ENCODE assay signal across 8 mouse cellular contexts in genomic region chr10:127945432-127946064, GRCm38 (mm10). TPM values are rescaled to one million over a fixed set of nuclear protein-coding genes. Genes with fewer than 3 reads are reported as not detected.
DNase-seq lines count a peak whose midpoint lies in the region; ATAC-seq and TF ChIP-seq lines count a peak whose summit lies in the region.

No protein-coding gene starts in this region.

- H3K9me3 ChIP-seq in forebrain, embryonic 11.5 days (ENCODE audit: control insufficient read depth, low read length), result no peaks in the 10 kb centered on the region
- H3K9me3 ChIP-seq in midbrain, embryonic 13.5 days, result no peaks in the 10 kb centered on the region

- H3K4me2 ChIP-seq in forebrain, embryonic 11.5 days (ENCODE audit: low read depth, low read length, severe bottlenecking), result no peak overlapping the region
- no peak overlapping the region for H3K4me2 ChIP-seq in midbrain, embryonic 13.5 days (replicated peaks)

- H3K4me1 ChIP-seq in forebrain, embryonic 11.5 days (replicated peaks; ENCODE audit: control insufficient read depth, insufficient read depth, low read length), result no peaks in the 10 kb centered on the region
- no peaks in the 10 kb centered on the region for H3K4me1 ChIP-seq in midbrain, embryonic 13.5 days (replicated peaks)

- ATAC-seq in forebrain, embryonic 11.5 days (replicated peaks; ENCODE audit: low FRiP score), result peak; percentile 79
- ATAC-seq in midbrain, embryonic 13.5 days, result peak; percentile 55

- intact Hi-C loops in left cerebral cortex, postnatal 4 days (cut with DNase I), result no loop called here

- no peak overlapping the region for H3K9ac ChIP-seq in forebrain, embryonic 11.5 days (ENCODE audit: low read length)
- H3K9ac ChIP-seq in midbrain, embryonic 13.5 days (replicated peaks), result no peak overlapping the region

- H3K27ac ChIP-seq in forebrain, embryonic 11.5 days (ENCODE audit: low read depth, low read length), result no peak overlapping the region
- no peak overlapping the region for H3K27ac ChIP-seq in midbrain, embryonic 13.5 days

- no peaks in the 10 kb centered on the region for H3K27me3 ChIP-seq in forebrain, embryonic 11.5 days (ENCODE audit: control insufficient read depth, insufficient read depth, low read length)
- no peaks in the 10 kb centered on the region for H3K27me3 ChIP-seq in midbrain, embryonic 13.5 days

- TF ChIP-seq CTCF in brain, embryonic 14.5 days (IDR thresholded peaks at IDR 0.05; ENCODE audit: borderline replicate concordance, extremely low read depth, insufficient read depth, insufficient read length), result peak; percentile 70; the same call in 1 of the 2 replicates

- H3K36me3 ChIP-seq in forebrain, embryonic 11.5 days (ENCODE audit: control insufficient read depth, insufficient read depth, low read length), result no peaks in the 10 kb centered on the region
- no peaks in the 10 kb centered on the region for H3K36me3 ChIP-seq in midbrain, embryonic 13.5 days

- peak; percentile 23 for DNase-seq in right cerebral cortex, adult 18-20 months
- no peak for DNase-seq in right cerebral cortex, postnatal 36 days (ENCODE audit: low spot score in 2 of 2)
- peak; percentile 74 for DNase-seq in brain, embryonic 14.5 days (ENCODE audit: low read depth)
- DNase-seq in forebrain, embryonic 11.5 days (ENCODE audit: low spot score), result peak; percentile 72
- DNase-seq in hindlimb bud, embryonic 11.5 days (ENCODE audit: extremely low spot score, low read depth, low spot score), result peak; percentile 74
- DNase-seq in left cerebral cortex, postnatal 4 days, result peak; percentile 36
- DNase-seq in thymus, postnatal 10 days (ENCODE audit: low spot score in 2 of 2), result peak; percentile 14 to 52

- no peak overlapping the region for H3K4me3 ChIP-seq in forebrain, embryonic 11.5 days (ENCODE audit: low read depth, low read length)
- no peak overlapping the region for H3K4me3 ChIP-seq in midbrain, embryonic 13.5 days (replicated peaks)

- TF ChIP-seq POLR2A in brain, embryonic 14.5 days (IDR thresholded peaks at IDR 0.05; ENCODE audit: borderline replicate concordance, extremely low read depth, insufficient read depth, insufficient read length, poor library complexity, severe bottlenecking), result no peak

- WGBS in forebrain, embryonic 11.5 days, result 37% methylated on average over 5 of the region's 5 CpGs
- WGBS in midbrain, embryonic 13.5 days, result 38% methylated on average over 5 of the region's 5 CpGs

RNA-seq across cellular contexts. Expression of gene Sdr9c7, which starts 47.2 kb away (rescaled TPM):
- 0.06 TPM in 1 of 2 replicates, not detected in the other for polyA plus RNA-seq in brain, embryonic 14.5 days (2012; rRNA removed)
- polyA plus RNA-seq in forebrain, embryonic 11.5 days (2014; fragmentation: Nextera tagmentation; extraction: Ambion mirVana), result not detected in 2 replicates
- not detected for total RNA-seq in left cerebral cortex, postnatal 4 days (2021)
- polyA plus RNA-seq in midbrain, embryonic 13.5 days (2015; fragmentation: Nextera tagmentation; extraction: Ambion mirVana), result not detected in 2 replicates

RNA-seq across cellular contexts. Expression of gene Rdh7, which starts 56.9 kb away (rescaled TPM):
- polyA plus RNA-seq in brain, embryonic 14.5 days (2012; rRNA removed), result not detected in 2 replicates
- not detected in 2 replicates for polyA plus RNA-seq in forebrain, embryonic 11.5 days (2014; fragmentation: Nextera tagmentation; extraction: Ambion mirVana)
- total RNA-seq in left cerebral cortex, postnatal 4 days (2021), result not detected
- polyA plus RNA-seq in midbrain, embryonic 13.5 days (2015; fragmentation: Nextera tagmentation; extraction: Ambion mirVana), result not detected in 2 replicates

Comparison
In these comparisons a context has a peak if more than half of its experiments do, and no peak if none do; other contexts are left out.
1. DNase-seq: peak in right cerebral cortex, adult 18-20 months (single experiment), brain, embryonic 14.5 days (single experiment), forebrain, embryonic 11.5 days (single experiment), hindlimb bud, embryonic 11.5 days (single experiment), left cerebral cortex, postnatal 4 days (single experiment) and thymus, postnatal 10 days (2 of 2); none in right cerebral cortex, postnatal 36 days (0 of 2).